Mouse (Mus musculus) forebrain, postnatal 0 days (tissue): Measurements from ENCODE around the gene Top3a. TPM values are rescaled to one million over a fixed set of nuclear protein-coding genes. Genes with fewer than 3 reads are reported as not detected.

Experiments
- ATAC-seq: fragments of 200-750 bp; cut with Nextera tagmentation; 2 replicates; pipeline ENCODE4 v1.8.0; 2017; ENCODE audit warnings: mild to moderate bottlenecking, moderate library complexity
- DNase-seq: peaks from one replicate; pipeline ENCODE4 v3.0.0-alpha.2; 2015
- H3K27ac ChIP-seq: fragments of 300-500 bp; sonication (generic); 2 replicates; pipeline ENCODE4 v1.5.1; 2014; ENCODE audit warnings: low read depth, mild to moderate bottlenecking, antibody characterized with exemption, low read length, moderate library complexity, mixed read lengths
- H3K27me3 ChIP-seq: fragments of 300-500 bp; sonication (generic); 2 replicates; pipeline ENCODE4 v1.6.1; 2014; ENCODE audit warnings: mild to moderate bottlenecking, low read length, mixed read lengths; ENCODE audit not compliant: insufficient read depth
- H3K36me3 ChIP-seq: fragments of 300-500 bp; sonication (generic); 2 replicates; pipeline ENCODE4 v1.6.1; 2014; ENCODE audit warnings: mild to moderate bottlenecking, moderate library complexity; ENCODE audit not compliant: insufficient read depth
- H3K4me1 ChIP-seq: fragments of 300-500 bp; sonication (generic); 2 replicates; pipeline ENCODE4 v1.6.1; 2014; ENCODE audit warnings: antibody characterized with exemption; ENCODE audit not compliant: insufficient read depth
- H3K4me2 ChIP-seq: fragments of 300-500 bp; sonication (generic); 2 replicates; pipeline ENCODE4 v1.6.1; 2014; ENCODE audit warnings: low read depth, mild to moderate bottlenecking, moderate library complexity
- H3K4me3 ChIP-seq: fragments of 300-500 bp; sonication (generic); 2 replicates; pipeline ENCODE4 v1.5.1; 2014; ENCODE audit warnings: low read depth, low read length, mixed read lengths
- H3K9ac ChIP-seq: fragments of 300-500 bp; sonication (generic); 2 replicates; pipeline ENCODE4 v1.6.1; 2014; ENCODE audit warnings: mild to moderate bottlenecking
- H3K9me3 ChIP-seq: fragments of 300-500 bp; sonication (generic); 2 replicates; pipeline ENCODE4 v1.6.1; 2016; ENCODE audit warnings: low read length
- CTCF ChIP-seq: sonication (generic); IDR thresholded peaks from 2 replicates; pipeline ENCODE4 v1.5.1; 2016; ENCODE audit warnings: antibody characterized with exemption, control low read depth, low read depth
- WGBS: fragments of 180-500 bp; shearing (Covaris S2); extraction: QIAGEN DNeasy Blood & Tissue Kit; methylation state at CpG from one replicate; pipeline ENCODE4 v1.1.7; 2014; 5-methylcytosine and 5-hydroxymethylcytosine counted together
- polyA plus RNA-seq: library from polyadenylated mRNA; unstranded; fragments of >200 nt; fragmentation: Nextera tagmentation; extraction: Ambion mirVana; gene quantifications from 2 replicates; pipeline ENCODE4 v1.2.1, GENCODE M21; 2015
- total RNA-seq: library from RNA; depleted of rRNA; stranded (reverse); fragments of >200 nt; gene quantifications from 2 replicates; pipeline ENCODE4 v1.2.3, GENCODE M21; 2014

The Top3a gene
- total and polyA plus RNA-seq, 2 experiments from 2014 or later, result 3.9 to 11.5 TPM

DNA sequence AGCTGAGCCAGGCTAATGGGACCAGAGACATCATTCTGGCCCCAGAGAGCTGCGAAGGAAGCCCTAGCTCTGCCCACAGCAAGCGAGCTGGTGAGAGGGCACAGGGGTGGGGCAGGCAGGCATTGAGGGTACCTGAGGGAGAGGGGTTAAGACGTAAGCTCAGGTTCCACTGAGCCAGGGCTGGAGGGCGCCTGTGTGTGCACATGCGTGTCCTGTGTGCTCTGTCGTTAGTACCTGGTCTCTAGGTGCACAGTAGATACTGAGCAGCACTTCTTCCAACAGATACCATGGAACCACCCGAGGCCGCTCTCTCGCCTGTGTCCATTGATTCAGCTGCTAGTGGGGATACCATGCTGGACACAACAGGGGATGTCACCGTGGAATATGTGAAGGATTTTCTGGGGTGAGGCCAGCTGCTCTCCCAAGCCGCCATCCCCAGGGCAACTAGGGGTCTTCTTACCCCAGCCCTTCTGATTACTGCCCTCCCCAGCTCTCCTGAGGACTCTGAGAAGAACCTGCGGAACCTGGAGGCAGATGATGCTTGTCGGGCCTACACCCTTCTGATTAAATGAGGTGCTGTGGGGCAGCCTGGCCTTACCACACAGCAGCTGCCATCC lies 64.4 kb downstream of the Top3a start:
- Histone ChIP-seq H3K9me3 (no peaks in the 10 kb centered on the region), H3K27me3 (no peaks in the 10 kb centered on the region), H3K4me1 (no peaks in the 10 kb centered on the region), H3K27ac (no peak overlapping the region), H3K4me3 (no peak overlapping the region), H3K9ac (no peak overlapping the region), H3K36me3 (peaks cover 97% of the 10 kb centered on the region), H3K4me2 (no peak overlapping the region)
- no peak for DNase-seq
- no peak for ATAC-seq
- no peak for TF ChIP-seq CTCF
- WGBS, result 95% methylated on average over 13 of the region's 13 CpGs

DNA sequence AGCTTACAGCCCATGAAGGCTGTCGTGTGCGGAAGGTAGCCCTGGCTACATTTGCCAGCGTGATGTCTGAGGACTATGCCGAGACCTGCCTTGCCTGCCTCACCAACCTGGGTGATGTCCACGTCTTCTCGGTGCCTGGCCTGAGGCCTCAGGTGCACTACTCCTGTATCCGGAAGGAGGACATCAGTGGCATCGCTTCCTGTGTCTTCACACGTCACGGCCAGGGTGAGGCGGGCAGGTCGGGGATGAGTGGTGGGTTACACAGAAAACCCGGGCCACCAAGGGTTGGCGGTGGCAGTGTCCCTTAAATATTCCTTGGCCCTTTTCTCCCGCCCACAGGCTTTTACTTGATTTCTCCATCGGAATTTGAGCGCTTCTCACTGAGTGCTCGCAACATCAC lies 65.1 kb downstream of the Top3a start:
- no peak overlapping the region for H3K4me3 ChIP-seq
- H3K27me3 ChIP-seq, result no peaks in the 10 kb centered on the region
- no peaks in the 10 kb centered on the region for H3K9me3 ChIP-seq
- H3K4me2 ChIP-seq, result no peak overlapping the region
- no peak for TF ChIP-seq CTCF
- ATAC-seq, result no peak
- H3K36me3 ChIP-seq, result peaks cover 100% of the 10 kb centered on the region
- 91% methylated on average over 18 of the region's 18 CpGs for WGBS
- no peak overlapping the region for H3K9ac ChIP-seq
- DNase-seq, result no peak
- H3K4me1 ChIP-seq, result no peaks in the 10 kb centered on the region
- H3K27ac ChIP-seq, result no peak overlapping the region

DNA sequence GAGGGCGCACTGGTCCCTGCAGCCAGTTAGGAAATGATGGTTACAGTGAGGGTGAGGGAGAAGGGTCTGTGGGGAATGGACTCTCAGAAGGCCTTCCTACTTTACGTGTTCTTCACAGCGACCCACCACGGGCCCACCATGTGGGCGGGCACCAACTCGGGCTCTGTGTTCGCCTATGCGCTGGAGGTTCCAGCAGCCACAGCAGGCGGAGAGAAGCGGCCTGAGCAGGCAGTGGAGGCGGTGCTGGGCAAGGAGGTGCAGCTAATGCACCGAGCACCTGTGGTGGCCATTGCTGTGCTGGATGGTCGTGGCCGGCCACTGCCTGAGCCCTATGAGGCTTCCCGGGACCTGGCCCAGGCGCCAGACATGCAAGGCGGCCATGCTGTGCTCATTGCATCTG lies 65.9 kb downstream of the Top3a start:
- Histone ChIP-seq H3K27ac (no peak overlapping the region), H3K9me3 (no peaks in the 10 kb centered on the region), H3K27me3 (no peaks in the 10 kb centered on the region), H3K36me3 (peaks cover 100% of the 10 kb centered on the region), H3K4me3 (no peak overlapping the region), H3K9ac (no peak overlapping the region), H3K4me2 (no peak overlapping the region), H3K4me1 (no peaks in the 10 kb centered on the region)
- TF ChIP-seq CTCF, result no peak
- DNase-seq (no peak), ATAC-seq (no peak)
- 92% methylated on average over 17 of the region's 17 CpGs for WGBS

GRCm38 (mm10) chr11:60709481-60710465 lies 67.4 kb downstream of the Top3a start:
- DNase-seq, result no peak
- ATAC-seq, result no peak
- Histone ChIP-seq H3K9ac (no peak overlapping the region), H3K9me3 (no peaks in the 10 kb centered on the region), H3K4me2 (no peak overlapping the region), H3K27ac (no peak overlapping the region), H3K4me3 (no peak overlapping the region), H3K27me3 (no peaks in the 10 kb centered on the region), H3K4me1 (no peaks in the 10 kb centered on the region), H3K36me3 (peaks cover 99% of the 10 kb centered on the region)
- 95% methylated on average over 45 of the region's 45 CpGs for WGBS
- TF ChIP-seq CTCF, result no peak

- no peaks in the 10 kb centered on the region for H3K27me3 ChIP-seq
- 88% methylated on average over 10 of the region's 10 CpGs for WGBS
- H3K36me3 ChIP-seq, result peaks cover 94% of the 10 kb centered on the region
- no peak for TF ChIP-seq CTCF
- no peaks in the 10 kb centered on the region for H3K9me3 ChIP-seq
- no peak overlapping the region for H3K4me2 ChIP-seq
- DNase-seq (no peak), ATAC-seq (no peak)
- no peak overlapping the region for H3K9ac ChIP-seq
- no peak overlapping the region for H3K4me3 ChIP-seq
- H3K4me1 ChIP-seq, result no peaks in the 10 kb centered on the region
- H3K27ac ChIP-seq, result no peak overlapping the region
Observed at GRCm38 (mm10) chr11:60708631-60709030, 68.5 kb downstream of the Top3a start.

- no peak overlapping the region for H3K27ac ChIP-seq
- H3K27me3 ChIP-seq, result no peaks in the 10 kb centered on the region
- no peak overlapping the region for H3K4me3 ChIP-seq
- no peak for TF ChIP-seq CTCF
- no peak for ATAC-seq
- no peak for DNase-seq
- H3K4me1 ChIP-seq, result no peaks in the 10 kb centered on the region
- H3K9ac ChIP-seq, result no peak overlapping the region
- H3K36me3 ChIP-seq, result peaks cover 84% of the 10 kb centered on the region
- H3K4me2 ChIP-seq, result no peak overlapping the region
- WGBS, result 71% methylated on average over 3 of the region's 3 CpGs
- H3K9me3 ChIP-seq, result no peaks in the 10 kb centered on the region
Observed at GRCm38 (mm10) chr11:60707672-60708071, 69.5 kb downstream of the Top3a start.
